Mouse (Mus musculus) spleen, embryonic (tissue): ENCODE results near the gene Nomo1.

Experiments
- CTCF ChIA-PET: fragments of 350-600 bp; sonication (Branson Sonifier 250); formaldehyde crosslinking; loops from one replicate; lab custom pipeline; 2022; lab: Charles Lee

Nomo1 gene

DNA sequence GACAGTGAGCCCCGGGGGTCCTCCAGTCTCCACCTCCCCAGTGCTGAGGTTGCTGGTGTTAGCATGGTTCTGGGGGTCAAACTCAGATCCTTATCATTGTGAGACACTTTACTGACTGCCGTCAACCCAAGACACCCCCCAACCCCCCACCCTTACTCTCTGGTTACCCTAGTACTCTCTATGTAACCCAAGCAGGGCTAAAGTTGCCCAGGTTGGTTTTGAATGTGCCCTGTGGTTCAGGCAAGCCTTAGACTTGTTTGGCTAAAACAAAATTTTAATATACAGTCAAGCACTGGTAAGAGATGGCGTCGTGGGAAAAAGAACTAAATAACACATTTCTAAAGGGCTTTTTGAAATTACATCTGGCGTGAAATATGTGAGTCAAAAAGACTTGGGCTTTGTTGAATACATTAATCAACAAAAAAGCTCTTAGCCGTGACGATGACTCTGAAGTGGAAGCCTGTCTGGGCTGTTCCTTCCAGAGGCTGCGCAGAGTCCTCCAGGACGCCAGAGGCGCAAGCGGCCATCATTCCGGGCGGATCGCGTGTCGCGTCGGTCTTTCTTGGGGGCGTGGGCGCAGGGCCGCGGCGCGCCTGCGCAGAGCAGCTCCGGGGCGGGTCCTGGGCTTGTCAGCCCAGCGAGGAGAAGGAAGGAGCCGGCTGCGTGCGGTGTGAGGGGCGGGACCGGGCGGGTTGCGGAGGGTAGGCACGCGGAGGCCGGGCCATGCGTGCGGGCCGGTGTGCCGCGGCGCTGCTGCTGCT, at the start of gene Nomo1:
TSS of gene Nomo1 (plus strand) at position 590 of the 761 bp plus-strand sequence.
- CTCF ChIA-PET, result no interaction called here

GRCm38 (mm10) chr7:45986893-45987292, 46.6 kb upstream of the Nomo1 start:
- CTCF ChIA-PET, result no interaction called here

DNA sequence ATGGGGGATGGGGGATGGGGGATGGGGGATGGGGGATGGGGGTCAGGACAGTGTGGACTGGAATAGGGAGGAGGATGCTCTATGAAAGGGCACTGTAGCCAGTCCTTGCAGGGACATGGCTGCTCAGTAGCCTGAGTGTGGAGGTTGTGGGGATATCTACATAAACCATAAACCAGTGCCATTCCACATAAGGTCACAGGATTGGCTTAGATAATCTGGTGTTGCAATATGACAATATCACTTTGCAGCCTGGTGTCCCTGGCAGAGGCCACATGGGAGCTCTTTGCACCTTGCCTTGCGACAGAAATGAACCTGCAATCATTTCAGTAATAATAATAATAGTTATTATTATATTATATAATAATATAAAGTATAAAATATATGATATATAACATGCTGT, 45.2 kb upstream of the Nomo1 start:
- CTCF ChIA-PET, result no interaction called here

DNA sequence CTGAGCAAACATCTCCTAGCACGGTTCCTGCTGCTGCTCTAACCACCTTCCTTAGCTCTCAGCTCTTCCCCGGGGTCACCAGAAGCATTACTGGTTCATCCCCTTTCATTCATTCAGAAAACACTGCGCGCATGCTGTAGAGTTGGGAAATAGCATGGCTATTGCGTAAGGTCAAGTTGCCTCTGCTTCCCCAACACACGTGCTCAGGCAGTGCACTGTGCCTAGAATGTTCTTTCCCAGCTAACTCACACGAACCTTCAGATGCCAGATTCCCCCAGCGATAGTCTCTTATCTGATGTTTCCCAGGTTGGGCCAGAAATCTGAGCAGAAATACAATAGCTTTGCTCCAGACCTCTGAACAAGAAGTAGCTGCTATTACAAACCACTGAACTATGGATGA, 41.0 kb upstream of the Nomo1 start:
- CTCF ChIA-PET, result no interaction called here

DNA sequence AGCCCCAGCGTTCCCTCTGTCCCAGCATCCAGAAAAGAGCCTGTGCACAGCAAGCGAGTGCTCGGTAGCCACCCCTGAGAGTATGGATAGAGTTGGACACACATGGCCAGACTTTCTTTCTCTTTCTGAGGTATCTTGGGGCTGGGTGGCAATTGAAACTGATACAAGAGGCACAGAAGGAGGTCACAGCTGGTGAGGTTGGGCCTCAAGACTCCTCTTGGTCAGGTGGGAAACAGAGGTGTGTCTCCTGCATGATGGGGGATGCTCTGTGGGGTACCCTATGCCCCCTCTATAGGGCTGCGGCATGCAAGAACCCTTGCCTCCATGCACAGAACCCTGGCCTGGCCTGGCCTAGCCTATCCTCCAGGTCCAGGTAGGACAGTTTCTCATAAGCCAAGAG, 32.9 kb upstream of the Nomo1 start:
- CTCF ChIA-PET, result no interaction called here

DNA sequence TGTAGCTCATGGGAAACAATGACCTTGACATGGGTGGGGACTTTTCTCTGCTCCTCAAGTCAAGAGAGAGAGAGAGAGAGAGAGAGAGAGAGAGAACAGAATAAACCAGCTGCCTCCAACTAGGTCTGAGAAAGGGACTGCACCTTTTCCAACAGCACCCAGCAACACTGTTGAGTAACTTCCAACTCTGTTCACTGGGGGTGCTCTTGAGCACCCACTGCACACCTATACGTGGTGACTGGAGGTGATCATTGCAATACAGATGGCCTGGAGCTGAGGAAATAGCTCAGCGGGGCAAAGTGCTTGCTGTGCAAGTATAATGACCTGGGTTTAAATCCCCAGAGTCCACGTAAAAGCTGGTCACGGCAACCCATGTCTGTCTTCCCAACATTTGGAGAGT, 30.8 kb upstream of the Nomo1 start:
- CTCF ChIA-PET, result no interaction called here

DNA sequence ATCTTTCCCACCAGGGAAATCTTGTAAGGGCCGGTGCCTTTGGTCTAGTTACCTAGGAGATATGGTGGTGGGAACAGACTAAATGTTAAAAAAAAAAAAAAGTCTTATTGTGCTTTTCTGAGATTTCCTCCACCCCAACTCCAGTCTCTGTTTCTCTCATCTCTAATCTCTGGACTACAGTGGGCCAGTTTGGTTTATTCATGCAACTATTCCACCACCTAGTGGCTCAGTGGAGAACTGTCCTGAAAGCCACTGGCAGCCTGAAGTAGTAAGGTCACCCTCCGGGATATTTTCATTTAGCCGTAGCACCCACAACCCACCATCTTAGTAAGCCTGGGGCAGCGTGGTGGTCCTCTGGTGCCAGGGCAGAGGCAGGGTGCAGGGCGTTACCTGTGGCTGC, 23.9 kb upstream of the Nomo1 start:
- CTCF ChIA-PET, result no interaction called here

GRCm38 (mm10) chr7:46012121-46012520, 21.4 kb upstream of the Nomo1 start:
- CTCF ChIA-PET, result no interaction called here

GRCm38 (mm10) chr7:46013266-46014010, 20.1 kb upstream of the Nomo1 start:
- CTCF ChIA-PET, result interaction anchor here (0.5 kb wide), 1 partner anchor 145 kb away, joined by 6 read pairs; no protein-coding TSS in a partner anchor

- CTCF ChIA-PET, result no interaction called here
Observed at GRCm38 (mm10) chr7:46019594-46019993, 13.9 kb upstream of the Nomo1 start.

DNA sequence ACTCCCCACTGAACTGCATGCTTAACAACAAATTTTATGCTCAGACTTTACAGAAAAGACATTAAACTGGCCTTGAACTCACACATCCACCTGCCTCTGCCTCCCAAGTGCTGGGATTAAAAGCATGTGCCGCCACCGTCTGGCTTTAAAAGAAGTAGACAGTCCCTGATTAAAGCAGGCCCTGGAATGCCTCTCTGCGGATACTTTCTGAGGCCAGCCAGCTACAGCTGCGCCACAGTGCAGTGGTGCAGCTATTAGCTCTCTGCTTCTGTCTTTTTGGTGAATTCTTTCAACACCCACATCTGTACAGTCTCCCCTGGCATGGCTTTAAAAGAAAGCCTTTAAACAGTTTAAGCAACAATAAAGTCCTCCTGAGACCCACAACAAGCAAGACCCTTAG, 11.5 kb upstream of the Nomo1 start:
- CTCF ChIA-PET, result no interaction called here

GRCm38 (mm10) chr7:46025436-46025835, 8.1 kb upstream of the Nomo1 start:
- CTCF ChIA-PET, result no interaction called here

DNA sequence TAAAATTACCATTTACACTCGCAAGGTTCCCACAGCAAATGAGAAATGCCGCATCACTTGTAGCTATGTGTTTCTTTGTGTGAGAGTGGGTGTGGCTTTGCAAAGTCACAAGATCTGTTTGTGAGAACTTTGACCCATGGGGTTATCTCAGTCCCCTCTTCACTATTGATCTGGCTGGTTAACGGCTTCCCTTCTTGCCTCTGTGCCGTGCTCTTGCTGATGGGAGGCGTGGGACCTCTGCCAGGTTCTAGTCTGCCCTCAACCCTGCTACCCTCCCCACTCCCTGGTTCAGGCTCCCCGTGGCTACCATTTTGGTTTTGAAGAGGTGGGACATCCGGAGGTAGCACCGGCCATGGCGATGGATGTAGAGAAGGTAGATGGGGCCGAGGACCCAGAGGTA, 4.8 kb upstream of the Nomo1 start:
- CTCF ChIA-PET, result no interaction called here

- CTCF ChIA-PET, result no interaction called here
Observed at GRCm38 (mm10) chr7:46029299-46030144, 4.0 kb upstream of the Nomo1 start.

- CTCF ChIA-PET, result no interaction called here
Observed at GRCm38 (mm10) chr7:46030145-46030488, 3.4 kb upstream of the Nomo1 start, which contains the start of gene Abcc6. Gene Abcc6 (minus strand): TSS chr7:46030302.

- CTCF ChIA-PET, result no interaction called here
Observed at GRCm38 (mm10) chr7:46031075-46031474, 2.4 kb upstream of the Nomo1 start.

DNA sequence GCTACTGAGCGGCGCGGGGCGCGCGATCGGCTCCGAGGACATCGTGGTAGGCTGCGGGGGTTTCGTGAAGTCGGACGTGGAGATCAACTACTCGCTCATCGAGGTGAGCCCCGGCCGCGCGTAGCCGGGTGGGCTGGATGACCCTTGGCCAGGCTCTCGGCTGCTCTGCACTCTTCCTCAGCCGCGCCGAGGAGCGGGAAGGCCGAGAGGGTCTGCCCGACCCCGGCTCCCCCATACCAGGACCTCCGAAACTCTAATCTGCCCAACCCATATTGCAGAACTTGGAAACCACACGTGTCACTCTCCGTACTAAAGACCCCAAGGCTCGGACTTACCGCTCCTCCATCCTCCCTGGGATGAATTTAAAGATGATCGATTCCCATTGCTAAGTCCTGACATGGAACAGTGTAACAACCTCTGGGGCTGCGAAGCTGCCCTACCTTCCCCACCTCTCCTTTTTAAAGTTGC, 406 bp downstream of the Nomo1 start:
- CTCF ChIA-PET, result no interaction called here

- CTCF ChIA-PET, result interaction anchor here (0.7 kb wide), 1 partner anchor 424 kb away, joined by 6 read pairs; no protein-coding TSS in a partner anchor
Observed at GRCm38 (mm10) chr7:46034991-46035390, 1.5 kb downstream of the Nomo1 start.

GRCm38 (mm10) chr7:46035468-46035867, 2.0 kb downstream of the Nomo1 start:
- CTCF ChIA-PET, result interaction anchor here (0.7 kb wide), 1 partner anchor 423 kb away, joined by 6 read pairs; no protein-coding TSS in a partner anchor

GRCm38 (mm10) chr7:46037433-46037832, 3.9 kb downstream of the Nomo1 start:
- CTCF ChIA-PET, result interaction anchor here (0.7 kb wide), 1 partner anchor 373 kb away, joined by 5 read pairs; no protein-coding TSS in a partner anchor

GRCm38 (mm10) chr7:46039873-46040272, 6.4 kb downstream of the Nomo1 start:
- CTCF ChIA-PET, result no interaction called here

DNA sequence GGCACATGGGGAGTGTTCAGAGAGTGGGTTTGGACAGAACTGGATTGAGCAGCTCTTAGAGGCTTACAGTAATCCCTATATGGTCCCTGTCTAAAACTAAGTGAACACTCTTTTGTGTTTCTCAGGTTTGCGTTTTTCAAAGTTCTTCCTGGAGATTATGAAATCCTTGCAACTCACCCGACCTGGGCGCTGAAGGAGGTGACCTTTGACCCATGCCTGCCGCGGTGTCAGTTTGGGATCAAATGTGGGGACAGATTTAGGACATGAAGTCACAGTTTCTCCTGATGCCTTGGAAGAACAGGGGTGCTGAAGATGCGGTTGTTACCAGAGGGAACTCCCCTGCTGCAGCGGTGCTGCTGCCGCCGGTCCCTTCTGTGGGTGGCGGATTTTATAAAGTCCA, 10.6 kb downstream of the Nomo1 start:
- CTCF ChIA-PET, result no interaction called here
